Mouse (Mus musculus) brain, embryonic 14.5 days (tissue): ENCODE data around the gene Nemf. TPM values are rescaled to one million over a fixed set of nuclear protein-coding genes. Genes with fewer than 3 reads are reported as not detected.

Source experiments
- DNase-seq: peaks from one replicate; pipeline ENCODE4 v3.0.0-alpha.2; 2011; ENCODE audit warnings: low read depth
- CTCF ChIP-seq: fragments of 200-500 bp; IDR thresholded peaks from 2 replicates; pipeline ENCODE4 v1.5.1; 2012; ENCODE audit warnings: inconsistent platforms, mild to moderate bottlenecking, moderate library complexity, borderline replicate concordance; ENCODE audit not compliant: insufficient read depth, insufficient read length; ENCODE audit errors: extremely low read depth
- POLR2A ChIP-seq: fragments of 200-500 bp; IDR thresholded peaks from 2 replicates; pipeline ENCODE4 v1.6.1; 2012; ENCODE audit warnings: mild to moderate bottlenecking, inconsistent platforms, borderline replicate concordance; ENCODE audit not compliant: poor library complexity, insufficient read depth, insufficient read length, severe bottlenecking; ENCODE audit errors: extremely low read depth
- polyA plus RNA-seq: library from polyadenylated mRNA; depleted of rRNA; stranded (reverse); fragments of >200 nt; gene quantifications from 2 replicates; pipeline ENCODE4 v1.2.3, GENCODE M21; 2012; rRNA removed

Gene Nemf
- polyA plus RNA-seq, 1 experiment, result 35.9 TPM

DNA sequence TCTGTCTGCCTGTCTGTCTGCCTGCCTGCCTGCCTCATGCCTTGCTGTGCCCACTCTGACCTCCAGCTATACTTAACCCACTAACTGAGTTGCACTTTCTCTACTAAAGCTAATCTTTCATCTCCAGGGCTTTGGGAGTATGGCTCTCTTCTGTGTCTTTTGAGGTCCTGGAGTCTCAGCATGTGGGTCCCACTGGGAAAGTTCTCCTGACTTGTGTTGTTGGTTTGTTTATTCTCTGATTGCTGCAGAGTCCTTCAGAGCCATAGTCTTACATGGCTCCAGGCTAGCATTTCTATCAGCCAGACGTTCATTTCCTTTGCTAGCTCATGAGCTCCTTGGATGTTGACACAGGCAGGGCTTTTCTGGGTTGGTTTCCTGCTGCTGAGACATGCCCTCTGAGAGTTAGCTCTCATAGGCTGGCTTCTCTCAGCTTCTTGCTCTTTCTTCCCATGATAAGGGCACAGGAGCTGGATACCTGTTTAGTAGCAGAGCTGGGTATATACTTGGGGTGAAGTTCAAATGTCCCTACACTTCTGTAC lies 77.0 kb downstream of the Nemf start:
- TF ChIP-seq POLR2A (no peak), CTCF (no peak)

DNA sequence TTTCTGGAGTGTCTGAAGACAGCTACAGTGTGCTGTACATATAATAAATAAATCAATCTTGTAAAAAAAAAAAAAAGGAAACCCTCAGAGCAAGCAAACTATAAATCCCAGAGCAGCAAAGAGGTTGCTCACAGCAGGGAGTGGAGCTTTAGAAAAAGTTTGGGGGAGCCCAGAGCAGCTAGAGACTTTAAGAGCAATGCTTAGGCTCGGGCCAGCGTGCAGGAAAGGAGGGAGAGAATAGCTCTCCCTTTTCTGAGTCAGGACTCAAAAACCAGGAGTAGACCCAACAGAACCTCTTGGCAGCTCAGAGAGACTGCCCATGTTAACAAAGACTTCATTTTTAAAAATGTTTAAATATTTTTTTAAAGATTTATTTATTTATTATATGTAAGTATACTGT lies 88.0 kb downstream of the Nemf start:
- no peak for TF ChIP-seq POLR2A
- TF ChIP-seq CTCF, result no peak
- no peak for DNase-seq

More for the DNA sequence above, 77.0 kb downstream of the Nemf start:
- no peak for DNase-seq

DNA sequence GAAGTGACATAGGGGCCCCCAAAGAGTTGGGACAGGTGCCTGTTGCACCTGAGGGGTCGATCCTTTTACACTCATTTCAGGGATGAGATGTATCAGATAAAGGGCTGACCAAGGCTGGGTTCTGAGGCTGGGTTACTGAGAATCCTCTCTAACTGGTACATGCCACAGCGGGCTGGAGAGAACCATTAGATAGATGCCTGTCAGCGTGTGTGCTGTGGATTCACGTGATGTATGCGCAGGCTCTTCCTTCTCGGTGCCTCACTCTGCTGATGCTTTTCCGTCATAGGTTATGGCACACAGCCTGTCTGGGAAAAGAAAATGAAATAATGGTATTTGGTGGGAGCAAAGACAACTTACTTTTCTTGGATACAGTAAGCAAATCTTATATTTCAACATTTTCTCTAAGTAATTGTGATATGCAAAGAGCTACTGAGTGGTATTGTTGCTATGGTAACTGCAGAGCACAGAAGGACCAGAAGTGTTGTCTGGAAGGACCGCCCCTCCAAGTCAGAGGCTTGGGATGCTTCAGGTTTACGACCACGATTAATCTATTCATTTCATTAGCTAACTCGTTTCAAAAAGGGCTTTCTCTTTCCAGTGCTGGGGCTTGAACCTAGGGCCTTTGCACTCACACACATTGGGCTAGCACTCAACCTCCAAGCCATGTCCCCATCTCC lies 88.9 kb downstream of the Nemf start:
- no peak for TF ChIP-seq POLR2A
- no peak for TF ChIP-seq CTCF
- DNase-seq, result peak; percentile 9

DNA sequence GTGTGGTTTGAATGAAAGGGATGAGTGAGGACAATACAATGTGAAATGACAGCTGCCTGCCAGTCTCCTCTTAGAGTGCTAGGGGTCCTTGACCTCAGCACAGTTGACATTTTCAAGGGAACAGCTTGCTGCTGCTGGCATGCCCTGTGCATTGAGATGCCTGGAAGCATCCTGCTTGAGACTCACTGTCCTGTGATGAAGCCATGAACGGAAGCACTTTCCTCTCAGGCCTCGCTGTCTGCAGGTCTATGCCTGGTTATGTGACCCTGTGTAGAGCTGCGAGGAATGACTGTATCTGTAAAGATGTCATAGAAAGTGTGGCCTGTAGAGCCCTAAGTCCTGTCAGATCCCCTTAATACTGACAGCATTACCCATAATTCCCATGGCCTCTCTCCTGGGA lies 91.9 kb downstream of the Nemf start:
- DNase-seq, result no peak
- no peak for TF ChIP-seq POLR2A
- TF ChIP-seq CTCF, result no peak

DNA sequence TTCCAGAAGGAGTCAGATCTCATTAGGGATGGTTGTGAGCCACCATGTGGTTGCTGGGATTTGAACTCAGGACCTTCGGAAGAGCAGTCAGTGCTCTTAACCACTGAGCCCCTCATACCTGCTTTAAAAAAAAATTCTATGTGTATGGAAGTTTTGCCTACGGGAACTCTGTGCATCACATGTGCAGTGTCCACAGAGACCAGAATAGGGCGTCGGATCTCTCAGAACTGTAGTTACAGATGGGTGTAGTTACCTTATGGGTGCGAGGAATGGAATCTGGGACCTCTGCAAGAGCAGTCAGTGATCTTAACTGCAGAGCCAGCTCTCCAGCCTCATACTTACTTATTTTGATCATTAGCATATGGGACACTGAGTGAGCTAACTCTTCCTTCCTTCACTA lies 94.7 kb downstream of the Nemf start:
- TF ChIP-seq POLR2A (no peak), CTCF (no peak)
- no peak for DNase-seq

Other genes with a start within 250 kb of the Nemf start
- 1,659 and 2,656 TPM in 2 replicates for gene Rps29, start 198.0 kb downstream of the Nemf start, polyA plus RNA-seq
- gene Lrr1, start 188.4 kb downstream of the Nemf start, polyA plus RNA-seq, result 4.9 and 11.2 TPM in 2 replicates
- 318 and 320 TPM in 2 replicates for gene Rpl36al, start 173.1 kb downstream of the Nemf start, polyA plus RNA-seq
- 16.1 and 19.9 TPM in 2 replicates for gene Mgat2, start 173.0 kb downstream of the Nemf start, polyA plus RNA-seq
- 4.1 and 5.7 TPM in 2 replicates for gene Gm49383, start 160.1 kb downstream of the Nemf start, polyA plus RNA-seq
- 4.6 and 5.7 TPM in 2 replicates for gene Dnaaf2, start 158.7 kb downstream of the Nemf start, polyA plus RNA-seq
- gene Gm49384, start 152.9 kb downstream of the Nemf start, polyA plus RNA-seq, result 5.1 and 5.5 TPM in 2 replicates
- 7.8 and 14.5 TPM in 2 replicates for gene Pole2, start 129.0 kb downstream of the Nemf start, polyA plus RNA-seq
- gene Klhdc1, start 116.0 kb downstream of the Nemf start, polyA plus RNA-seq, result 4.9 and 5.3 TPM in 2 replicates
- gene Klhdc2, start 60.5 kb downstream of the Nemf start, polyA plus RNA-seq, result 206 and 232 TPM in 2 replicates
- gene Arf6, start 15.0 kb upstream of the Nemf start, polyA plus RNA-seq, result 67.8 and 72.2 TPM in 2 replicates
- gene Gm9887, start 15.3 kb upstream of the Nemf start, polyA plus RNA-seq, result 0.36 and 0.39 TPM in 2 replicates
- 16.2 and 17.1 TPM in 2 replicates for gene Vcpkmt, start 225.9 kb upstream of the Nemf start, polyA plus RNA-seq